Mouse (Mus musculus) macrophage (primary cell): Measurements from ENCODE around the gene Rbm5. TPM values are rescaled to one million over a fixed set of nuclear protein-coding genes. Genes with fewer than 3 reads are reported as not detected.

Source experiments
- H3K27ac ChIP-seq: fragments of 350-480 bp; formaldehyde crosslinking; 2 replicates; pipeline ENCODE4 v1.9.0; 2021
- H3K36me3 ChIP-seq: fragments of 350-480 bp; formaldehyde crosslinking; 2 replicates; pipeline ENCODE4 v1.9.0; 2021; ENCODE audit errors: inconsistent target
- H3K4me3 ChIP-seq: fragments of 350-480 bp; formaldehyde crosslinking; 2 replicates; pipeline ENCODE4 v1.9.0; 2021; ENCODE audit errors: inconsistent target
- H3K79me2 ChIP-seq: fragments of 350-480 bp; formaldehyde crosslinking; 2 replicates; pipeline ENCODE4 v1.9.0; 2021; ENCODE audit errors: inconsistent target
- WGBS: methylation state at CpG from one replicate; pipeline ENCODE4 v1.1.7; 2026; ENCODE audit warnings: inconsistent platforms; ENCODE audit not compliant: missing documents; 5-methylcytosine and 5-hydroxymethylcytosine counted together
- polyA plus RNA-seq: library from polyadenylated mRNA; stranded (reverse); fragments of 250-400 nt; gene quantifications from 3 replicates; pipeline ENCODE4 v1.2.4, GENCODE M21; 2018; ENCODE audit warnings: inconsistent platforms
- total RNA-seq, 78 experiments: library from RNA; depleted of rRNA; stranded (reverse); fragments of 250-400 nt; gene quantifications; 1 replicate in 9 of 78; 2 replicates in 24 of 78; 3 replicates in 43 of 78; 4 replicates in 2 of 78; pipeline ENCODE4 v1.2.4; 2018; ENCODE audit warnings: inconsistent platforms in 56 of 78

Rbm5 gene
- 100 to 1,000 TPM; 444 to 782 (median 601) TPM for total RNA-seq (2018; cell fraction: chromatin; rRNA removed)
- 10 to 100 TPM; 37.5 to 67.0 (median 48.9) TPM for total RNA-seq (2018; cell fraction: cytosol; rRNA removed)
- 100 to 1,000 TPM; 209 to 450 (median 311) TPM for total RNA-seq (2018; cell fraction: nucleus; rRNA removed)
- polyA plus RNA-seq, result 48.8 to 74.7 TPM (median 61.8 TPM) in 3 replicates

DNA sequence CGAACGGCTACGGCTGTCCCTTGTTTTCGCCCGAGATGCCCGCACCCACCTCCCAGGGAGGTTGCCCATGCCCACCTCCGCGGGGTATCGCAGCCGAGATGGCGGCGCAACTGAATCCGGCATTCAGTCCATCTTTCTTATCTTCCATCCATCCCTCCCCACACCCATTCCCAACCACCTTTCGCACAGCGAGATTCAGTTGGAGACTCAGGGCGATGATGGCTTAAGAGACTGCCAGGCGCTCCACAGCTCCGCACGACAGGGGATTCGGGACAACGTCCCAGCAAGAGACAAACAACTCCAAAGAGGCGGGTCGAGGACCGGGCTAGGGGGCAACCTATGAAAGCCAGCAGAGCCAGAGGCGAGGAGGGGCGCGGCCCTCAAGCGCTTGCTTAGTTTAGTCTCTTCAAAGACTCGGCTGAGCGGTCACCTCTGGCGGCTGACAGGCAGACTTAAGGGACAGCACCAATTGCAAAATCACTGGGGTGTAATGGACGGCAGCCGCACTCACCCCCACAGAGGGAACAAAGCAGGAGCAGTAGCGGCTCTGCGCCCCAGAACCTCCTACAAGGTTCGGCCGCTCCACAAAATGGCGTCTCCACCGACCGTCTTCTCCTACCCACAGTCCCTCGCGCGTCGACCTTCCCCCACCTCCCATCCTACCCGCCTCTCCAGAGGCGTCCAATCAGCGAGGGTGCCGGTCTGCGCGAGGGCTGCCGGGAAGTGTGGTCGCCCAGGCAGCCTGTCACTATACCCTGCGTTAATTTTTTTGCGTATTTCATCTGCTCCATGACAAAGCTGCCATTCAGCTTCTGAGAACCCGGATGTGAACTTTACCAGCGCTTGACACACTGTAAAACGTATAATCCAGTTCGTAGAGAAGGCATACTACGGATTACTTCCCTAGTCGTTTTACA, at the start of gene Rbm5:
TSS of gene Rbm5 (minus strand) at position 623 of the 917 bp plus-strand sequence.
- Histone ChIP-seq H3K27ac (peak within 1 kb of the TSS; percentile 96), H3K36me3 (peaks cover 55% of the 10 kb centered on the region), H3K79me2 (peaks cover 52% of the 10 kb centered on the region), H3K4me3 (peak within 1 kb of the TSS; percentile 87)
- WGBS, result under 1% methylated on average over 54 of the region's 60 CpGs

DNA sequence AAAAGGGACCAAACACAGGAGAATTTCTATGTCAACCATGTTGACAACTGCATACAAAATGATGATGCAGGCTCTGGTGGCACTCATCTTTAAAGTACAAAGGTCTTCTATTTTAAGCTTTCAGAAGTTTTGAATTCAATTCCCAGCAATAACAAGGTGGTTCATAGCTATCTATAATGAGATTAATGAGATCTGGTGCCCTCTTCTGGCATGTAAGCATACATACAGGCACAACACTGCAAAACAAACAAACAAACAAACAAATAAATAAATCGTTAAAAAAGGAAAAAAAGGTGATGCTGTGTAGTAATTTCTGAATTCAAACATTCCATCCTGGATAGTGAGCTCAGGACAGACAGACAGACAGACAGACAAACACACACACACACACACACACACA, 41.3 kb upstream of the Rbm5 start:
- H3K27ac ChIP-seq, result no peak overlapping the region
- no CpG with 5 or more reads among the region's 1 CpGs for WGBS
- no peak overlapping the region for H3K4me3 ChIP-seq
- H3K79me2 ChIP-seq, result no peaks in the 10 kb centered on the region
- 0 out of 2 replicates have a peak, but pooled peaks cover 13% of the 10 kb centered on the region for H3K36me3 ChIP-seq

DNA sequence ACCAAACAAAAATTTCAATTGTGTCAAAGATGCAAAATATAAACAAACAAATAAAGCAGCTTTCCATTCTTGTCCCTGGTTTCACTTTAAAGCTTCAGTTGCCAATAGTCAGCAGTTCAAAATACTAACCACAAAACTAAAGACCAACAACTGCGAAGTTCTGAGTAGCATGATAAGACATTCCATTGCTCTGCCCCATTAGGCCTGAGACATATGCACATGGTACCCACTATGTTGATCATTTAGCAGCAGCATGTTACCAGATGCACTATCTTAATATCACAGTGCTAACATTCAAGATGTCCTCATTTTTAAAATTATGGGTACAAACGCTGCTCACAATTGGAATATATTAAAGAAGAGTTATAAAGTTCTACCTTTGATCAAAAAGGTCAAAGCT, 40.2 kb upstream of the Rbm5 start:
- H3K36me3 ChIP-seq, result 0 out of 2 replicates have a peak, but pooled peaks cover 13% of the 10 kb centered on the region
- no peak overlapping the region for H3K27ac ChIP-seq
- no peaks in the 10 kb centered on the region for H3K79me2 ChIP-seq
- WGBS, result 100% methylated on average over 2 of the region's 2 CpGs
- H3K4me3 ChIP-seq, result no peak overlapping the region

DNA sequence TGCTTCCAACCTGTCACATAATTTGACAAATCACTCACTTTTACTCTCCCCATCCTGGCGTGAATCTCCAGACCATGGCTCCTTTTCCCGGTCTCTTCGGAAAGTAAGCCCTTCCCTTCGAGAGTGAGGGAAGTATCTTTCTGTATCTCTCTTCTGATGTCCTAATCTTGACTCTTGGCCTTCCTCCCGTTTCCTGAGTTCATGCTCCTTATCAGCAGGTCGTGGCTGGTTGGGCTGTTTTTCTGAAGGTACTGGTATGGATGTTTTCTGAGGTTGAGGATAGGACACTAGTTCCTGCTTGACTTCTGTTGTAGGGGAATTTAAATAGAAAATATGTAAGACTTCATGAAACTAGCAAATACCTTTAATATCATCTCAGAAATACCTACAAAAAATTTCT, 20.9 kb upstream of the Rbm5 start:
- 85% methylated on average over 6 of the region's 6 CpGs for WGBS
- Histone ChIP-seq H3K79me2 (no peaks in the 10 kb centered on the region), H3K4me3 (no peak overlapping the region), H3K36me3 (peaks cover 51% of the 10 kb centered on the region; the same call in 1 of the 2 replicates), H3K27ac (no peak overlapping the region)

DNA sequence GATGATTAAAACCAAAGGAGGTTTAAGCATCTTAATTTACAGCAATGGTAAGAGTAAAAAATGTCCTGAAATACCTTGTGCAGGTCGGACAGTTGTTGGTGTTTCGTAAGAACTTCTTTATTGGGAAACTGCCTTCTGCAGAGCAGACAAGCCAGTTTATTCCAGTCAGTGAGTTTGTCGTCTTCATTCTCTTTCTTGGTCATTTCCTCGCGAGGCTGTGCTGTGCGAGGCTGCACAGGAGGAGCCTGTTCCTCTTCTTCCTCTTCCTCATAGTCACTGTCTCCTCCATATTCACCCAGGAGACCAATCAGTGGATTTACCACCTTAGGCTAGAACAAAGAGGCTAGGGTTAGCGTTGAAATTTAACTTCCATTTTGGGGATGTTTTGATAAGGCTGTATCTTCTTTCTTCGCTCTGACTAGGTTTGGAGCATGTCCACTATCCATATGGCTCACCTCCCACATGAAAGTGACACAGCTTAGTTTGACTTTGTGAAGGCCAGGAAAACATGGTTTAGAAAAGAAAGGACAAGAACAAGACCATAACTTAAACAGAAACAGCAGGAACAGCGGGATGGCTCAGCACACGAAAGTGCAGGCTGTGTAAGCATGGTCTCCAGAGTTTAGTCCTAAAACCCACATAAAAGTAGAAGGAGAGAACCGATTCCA, 11.9 kb upstream of the Rbm5 start:
- Histone ChIP-seq H3K79me2 (no peaks in the 10 kb centered on the region), H3K27ac (no peak overlapping the region), H3K36me3 (peaks cover 68% of the 10 kb centered on the region), H3K4me3 (no peak overlapping the region)
- WGBS, result 71% methylated on average over 11 of the region's 11 CpGs

DNA sequence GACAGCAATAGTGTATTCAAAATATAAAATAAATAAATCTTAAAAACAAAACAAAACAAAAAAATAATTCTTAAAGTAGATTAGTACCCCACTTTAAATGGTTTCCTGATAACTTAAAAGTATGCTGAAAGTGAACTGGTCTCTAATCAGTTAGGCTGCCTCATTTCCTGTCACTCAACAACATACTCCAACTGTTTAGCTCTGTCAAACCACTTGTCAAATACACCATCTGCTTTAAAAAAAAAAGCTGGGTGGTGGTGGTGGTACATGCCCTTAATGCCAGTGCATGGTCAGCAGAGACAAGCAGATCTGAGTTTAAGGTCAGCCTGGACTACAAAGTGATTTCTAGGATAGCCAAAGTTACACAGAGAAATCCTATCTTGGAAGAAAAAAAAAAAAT, 6.0 kb upstream of the Rbm5 start:
- Histone ChIP-seq H3K27ac (no peak overlapping the region), H3K79me2 (no peaks in the 10 kb centered on the region), H3K4me3 (no peak overlapping the region), H3K36me3 (peaks cover 69% of the 10 kb centered on the region)

DNA sequence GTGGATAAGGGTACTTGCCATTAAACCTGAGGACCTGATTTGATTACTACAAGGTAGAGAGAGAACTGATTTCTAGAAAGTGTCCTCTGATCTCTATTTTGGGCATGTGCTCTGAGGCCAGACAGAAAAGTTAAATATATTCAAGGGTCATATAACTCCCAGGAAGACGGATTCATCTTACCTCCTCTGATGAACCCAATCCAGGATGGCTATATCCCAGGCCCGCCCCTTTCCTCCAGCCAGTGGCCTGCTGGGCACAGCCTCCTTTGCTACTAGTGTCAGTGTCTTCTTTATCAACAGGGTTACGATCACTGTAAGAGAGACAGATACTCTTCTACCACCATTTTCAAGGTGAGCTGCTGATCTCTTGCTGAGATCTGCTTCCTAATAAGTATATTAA, 3.6 kb upstream of the Rbm5 start:
- 93% methylated on average over 3 of the region's 3 CpGs for WGBS
- no peak overlapping the region for H3K27ac ChIP-seq
- H3K4me3 ChIP-seq, result no peak overlapping the region
- peaks cover 14% of the 10 kb centered on the region for H3K79me2 ChIP-seq
- peaks cover 53% of the 10 kb centered on the region for H3K36me3 ChIP-seq

DNA sequence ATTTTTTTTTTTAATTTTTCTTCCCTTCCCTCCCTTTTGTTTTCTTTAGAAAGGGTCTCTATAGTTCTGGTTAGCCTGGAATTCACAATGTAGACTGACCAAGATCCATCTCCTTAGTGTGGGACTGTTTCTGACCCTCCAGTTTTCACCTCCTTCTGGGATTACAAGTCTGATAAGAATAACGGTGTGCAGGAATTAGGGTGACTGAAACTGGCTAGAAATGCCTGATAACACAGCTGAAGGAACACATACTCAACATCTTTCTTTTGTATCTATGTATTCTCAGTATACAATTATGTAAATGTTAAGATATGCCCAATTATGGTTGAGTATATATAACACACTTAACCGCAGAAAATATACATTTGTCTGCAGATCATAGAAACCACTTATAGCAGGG, 986 bp upstream of the Rbm5 start:
- Histone ChIP-seq H3K36me3 (peaks cover 55% of the 10 kb centered on the region), H3K79me2 (peaks cover 40% of the 10 kb centered on the region), H3K4me3 (no peak overlapping the region), H3K27ac (no peak overlapping the region)
- 85% methylated on average over 2 of the region's 2 CpGs for WGBS

DNA sequence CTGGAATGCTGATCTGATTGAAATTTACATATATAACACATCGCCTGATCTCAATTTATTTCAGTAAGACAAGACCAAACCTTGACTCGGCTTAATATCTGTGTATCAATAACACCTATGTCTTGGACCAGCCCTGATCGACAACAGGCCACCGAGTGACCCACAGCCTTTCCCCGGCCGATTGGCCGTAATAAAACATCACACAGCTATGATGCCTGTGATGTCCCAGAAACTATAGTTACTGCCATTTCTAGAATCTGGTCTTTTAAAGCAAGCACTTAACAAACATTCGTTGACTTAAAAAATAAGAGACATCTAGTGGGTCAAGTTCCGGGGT, 791 bp downstream of the Rbm5 start:
- peak overlapping the region; percentile 96 for H3K27ac ChIP-seq
- WGBS, result 0% methylated on average over 9 of the region's 9 CpGs
- H3K36me3 ChIP-seq, result peaks cover 55% of the 10 kb centered on the region
- peak overlapping the region; percentile 87 for H3K4me3 ChIP-seq
- H3K79me2 ChIP-seq, result peaks cover 58% of the 10 kb centered on the region

DNA sequence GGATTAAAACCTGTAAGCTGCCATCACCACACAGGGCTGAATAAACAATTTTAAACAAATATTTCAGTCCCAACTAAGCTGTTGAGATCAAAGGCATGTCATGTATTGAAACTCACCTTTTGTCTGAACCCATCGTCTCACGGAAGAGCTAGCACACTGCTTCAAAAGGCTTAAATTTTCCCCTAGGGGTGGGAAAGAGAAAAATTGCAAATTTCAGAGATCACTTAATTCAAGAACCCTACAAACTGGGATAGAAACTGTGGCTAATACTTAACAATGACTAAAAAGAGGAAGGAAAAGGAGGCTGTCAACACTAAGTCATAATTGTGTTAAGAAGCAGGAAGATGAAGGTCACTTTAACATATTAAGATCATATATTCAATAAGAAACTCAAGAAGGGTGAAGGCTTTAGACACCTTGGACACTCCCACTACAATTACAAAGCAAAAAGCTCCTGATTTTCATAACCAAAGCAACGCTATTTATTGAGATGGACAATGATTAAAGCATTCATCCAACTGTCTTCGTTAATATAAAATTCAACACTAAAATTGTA, 1.3 kb downstream of the Rbm5 start:
- H3K27ac ChIP-seq, result peak overlapping the region; percentile 96
- WGBS, result 2% methylated on average over 4 of the region's 4 CpGs
- H3K79me2 ChIP-seq, result peaks cover 63% of the 10 kb centered on the region
- peak overlapping the region; percentile 87 for H3K4me3 ChIP-seq
- H3K36me3 ChIP-seq, result peaks cover 55% of the 10 kb centered on the region

DNA sequence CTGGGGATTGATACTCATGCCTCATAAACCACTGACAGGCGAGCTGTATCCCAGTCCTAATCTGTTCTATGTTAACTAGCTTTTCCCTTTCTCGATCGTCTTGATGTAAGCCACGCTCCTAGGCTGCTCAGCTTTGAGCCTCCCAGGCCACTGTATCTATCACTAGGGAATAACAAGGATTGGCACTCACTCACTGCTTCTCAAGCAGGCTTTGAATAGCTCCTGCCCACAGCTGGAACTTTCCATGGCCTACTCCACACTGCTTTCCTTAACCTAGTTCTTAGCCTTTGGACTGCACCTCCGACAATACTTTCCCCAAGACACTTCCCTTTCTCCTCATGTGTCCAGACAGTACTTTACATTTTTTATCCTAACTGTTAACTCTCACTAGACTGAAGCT, 1.9 kb downstream of the Rbm5 start:
- Histone ChIP-seq H3K79me2 (peaks cover 70% of the 10 kb centered on the region), H3K36me3 (peaks cover 54% of the 10 kb centered on the region), H3K4me3 (peak overlapping the region; percentile 87; the same call in 1 of the 2 replicates), H3K27ac (no peak overlapping the region)
- 80% methylated on average over 5 of the region's 5 CpGs for WGBS

DNA sequence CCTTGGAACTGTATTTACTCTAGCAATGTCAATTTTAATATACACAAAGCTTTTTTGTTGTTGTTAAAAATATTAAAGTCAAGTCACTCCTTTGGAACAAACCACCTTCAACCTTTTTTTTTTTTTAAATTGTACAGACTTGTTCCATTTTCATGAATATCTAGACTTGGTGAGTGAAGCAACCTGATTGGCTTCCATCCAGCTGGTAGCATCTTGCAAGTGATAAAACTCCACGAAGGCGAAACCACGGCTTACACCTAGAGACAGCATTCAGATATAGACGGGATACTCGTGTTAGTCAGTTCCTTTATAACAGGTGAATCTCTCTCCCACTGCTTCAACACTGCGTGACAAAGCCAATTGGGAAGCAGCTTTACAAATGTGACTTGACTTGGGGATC, 11.2 kb downstream of the Rbm5 start:
- Histone ChIP-seq H3K79me2 (peaks cover 65% of the 10 kb centered on the region), H3K27ac (no peak overlapping the region), H3K36me3 (peaks cover 76% of the 10 kb centered on the region), H3K4me3 (no peak overlapping the region)
- WGBS, result 94% methylated on average over 6 of the region's 6 CpGs

DNA sequence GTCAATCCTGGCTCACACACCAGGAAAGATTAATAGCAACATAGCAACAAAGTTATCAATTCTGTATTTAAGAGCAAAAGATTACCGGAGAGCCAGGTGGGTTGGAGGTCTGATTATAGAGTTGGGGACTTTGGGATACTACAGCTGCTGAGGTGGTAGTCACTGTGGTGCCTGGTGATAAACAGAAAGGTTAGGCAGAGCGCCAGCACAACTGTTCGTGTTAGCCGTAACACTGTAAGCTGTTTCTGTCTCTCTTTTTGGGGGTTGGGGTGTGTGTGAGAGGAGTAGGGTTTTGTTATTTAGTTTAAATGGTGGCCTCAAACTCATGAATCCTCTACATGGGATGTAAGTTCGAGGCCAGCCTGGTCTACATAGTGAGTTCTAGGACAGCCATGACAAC, 20.4 kb downstream of the Rbm5 start:
- WGBS, result 95% methylated on average over 5 of the region's 5 CpGs
- H3K4me3 ChIP-seq, result no peak overlapping the region
- peaks cover 69% of the 10 kb centered on the region for H3K36me3 ChIP-seq
- peaks cover 27% of the 10 kb centered on the region; the same call in 1 of the 2 replicates for H3K79me2 ChIP-seq
- H3K27ac ChIP-seq, result no peak overlapping the region

DNA sequence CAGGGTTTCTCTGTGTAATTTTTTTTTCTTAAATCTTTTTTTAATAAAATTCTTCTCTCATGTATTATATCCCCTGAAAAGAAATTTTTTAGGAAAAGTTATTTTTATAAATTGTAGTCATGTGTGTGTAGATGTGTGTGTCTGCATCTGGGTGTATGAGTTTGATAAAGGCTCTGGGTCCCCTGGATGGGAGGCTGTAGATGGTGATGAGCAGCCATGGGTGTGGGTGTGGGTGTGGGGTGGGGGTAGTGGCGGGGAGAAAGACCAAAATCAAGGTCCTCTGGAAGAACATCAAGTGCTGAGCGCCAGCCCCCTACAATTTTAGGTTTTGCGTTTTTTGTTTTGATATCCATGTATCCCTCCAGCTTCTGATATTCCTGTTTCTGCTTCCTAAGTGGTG, 22.7 kb downstream of the Rbm5 start:
- 100% methylated on average over 3 of the region's 3 CpGs for WGBS
- H3K27ac ChIP-seq, result no peak overlapping the region

More for the DNA sequence above, 22.7 kb downstream of the Rbm5 start:
- H3K79me2 ChIP-seq, result peaks cover 26% of the 10 kb centered on the region; the same call in 1 of the 2 replicates
- H3K4me3 ChIP-seq, result no peak overlapping the region
- H3K36me3 ChIP-seq, result peaks cover 70% of the 10 kb centered on the region
